Mouse (Mus musculus): Measurements from ENCODE around the gene Gm10309.

- TF ChIP-seq CTCF (IDR thresholded peaks at IDR 0.05; ENCODE audit: extremely low read depth, insufficient read depth, low read length), result no peak
- no peak for TF ChIP-seq POLR2A (IDR thresholded peaks at IDR 0.05; ENCODE audit: extremely low read depth, insufficient read depth, low read length)
Measured at GRCm38 (mm10) chr17:86509871-86510270, 4.8 kb upstream of the Gm10309 start.

Data from cortical plate, adult 2 months (tissue).